9 mouse cellular contexts compared by ENCODE assay signal in the genomic region with DNA sequence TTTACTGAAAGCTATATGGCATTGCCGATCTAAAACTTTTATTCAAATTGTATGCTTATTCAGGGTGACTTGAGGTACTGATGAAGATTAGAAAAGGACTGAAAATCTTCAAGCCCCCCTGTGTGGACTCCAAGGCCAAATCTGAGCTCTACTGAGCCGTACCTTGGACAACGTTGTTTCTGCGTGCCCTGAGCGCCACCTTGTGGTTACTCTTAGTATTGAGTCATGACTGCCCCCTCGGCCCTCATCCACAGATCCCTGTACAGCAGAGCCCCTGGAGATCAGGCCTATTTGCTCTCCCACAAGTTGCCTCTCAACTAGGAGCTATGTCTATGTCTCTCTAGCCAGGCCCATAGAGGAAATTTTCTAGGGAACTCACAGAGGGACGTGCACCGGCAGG. TPM values are rescaled to one million over a fixed set of nuclear protein-coding genes. Genes with fewer than 3 reads are reported as not detected.
A peak's percentile ranks its signal among the peaks of the same experiment; 100 is the strongest.
DNase-seq lines count a peak whose midpoint lies in the region; ATAC-seq lines count a peak whose summit lies in the region.
"Had no signal": no experiment of that assay in that cellular context is flagged by ENCODE, and none has a peak within 500 bp of the region (broad histone marks: within the 10 kb centered on the region; RNA-seq: fewer than 3 reads in every experiment).

No protein-coding gene starts in this region.

- intact Hi-C loops in heart, postnatal 14 days (cut with DNase I), result loop anchor here (1.0 to 2.0 kb wide), 2 partner anchors 67 to 98 kb away; no protein-coding TSS in a partner anchor

- peak; percentile 83 for DNase-seq in CD4-positive, CD25-positive, alpha-beta regulatory T cell, adult 2 months (ENCODE audit: low read depth, low spot score)
- DNase-seq in adrenal gland, postnatal 14 days, result peak; percentile 81
- peak; percentile 72 for DNase-seq in embryo, embryonic 9.5 days (ENCODE audit: extremely low spot score)
- peak; percentile 73 to 85 for DNase-seq in heart, postnatal 14 days
- peak; percentile 81 to 83 for DNase-seq in layer of hippocampus, postnatal 14 days (ENCODE audit: low spot score in 2 of 2)
- peak; percentile 83 for DNase-seq in mesoderm, embryonic 11.5 days (ENCODE audit: low read depth, low spot score)
- DNase-seq in right cerebral cortex, postnatal 4 days, result peak; percentile 81

- ATAC-seq in CD4-positive, CD25-positive, alpha-beta regulatory T cell, adult 4 months, result no peak

RNA-seq across cellular contexts. Expression of a gene that starts 4.6 kb away (rescaled TPM):
- not detected for polyA plus RNA-seq in CD4-positive, CD25-positive, alpha-beta regulatory T cell, adult 4 months (2017; shearing (Covaris generic))
- not detected in 2 replicates for total RNA-seq in adrenal gland, postnatal 14 days (2021)
- total RNA-seq in heart, postnatal 14 days (2021), result under 1 TPM in 1 of 2 experiments, not detected in 1; 0.24 TPM
- total RNA-seq in layer of hippocampus, postnatal 14 days (2021), result 1 to 10 TPM in 1 of 2 experiments, under 1 TPM in 1; 0.29 to 1.0 TPM
- polyA plus RNA-seq: limb, embryonic 12.5 days had no signal

RNA-seq across cellular contexts. Expression of a gene that starts 12.8 kb away (rescaled TPM):
- under 1 TPM in 1 of 2 experiments, not detected in 1; 0.85 TPM for polyA plus RNA-seq in CD4-positive, CD25-positive, alpha-beta regulatory T cell, adult 4 months (2017; shearing (Covaris generic))
- total RNA-seq in adrenal gland, postnatal 14 days (2021), result 0.37 and 0.75 TPM in 2 replicates
- not detected for total RNA-seq in heart, postnatal 14 days (2021)
- total RNA-seq in layer of hippocampus, postnatal 14 days (2021), result not detected

RNA-seq across cellular contexts. Expression of a gene that starts 15.7 kb away (rescaled TPM):
- polyA plus RNA-seq in CD4-positive, CD25-positive, alpha-beta regulatory T cell, adult 4 months (2017; shearing (Covaris generic)), result not detected
- total RNA-seq in adrenal gland, postnatal 14 days (2021), result 10.2 and 10.3 TPM in 2 replicates
- 10 to 100 TPM; 30.4 to 31.9 TPM for total RNA-seq in heart, postnatal 14 days (2021)
- 100 to 1,000 TPM; 219 to 224 TPM for total RNA-seq in layer of hippocampus, postnatal 14 days (2021)

RNA-seq across cellular contexts. Expression of a gene that starts 38.2 kb away (rescaled TPM):
- polyA plus RNA-seq in CD4-positive, CD25-positive, alpha-beta regulatory T cell, adult 4 months (2017; shearing (Covaris generic)), result not detected
- total RNA-seq in adrenal gland, postnatal 14 days (2021), result 7.4 and 8.3 TPM in 2 replicates
- total RNA-seq in heart, postnatal 14 days (2021), result 1 to 10 TPM; 7.6 to 9.6 TPM
- 1 to 10 TPM; 3.2 to 3.3 TPM for total RNA-seq in layer of hippocampus, postnatal 14 days (2021)

RNA-seq across cellular contexts. Expression of a gene that starts 48.2 kb away (rescaled TPM):
- 10 to 100 TPM; 20.6 to 22.0 TPM for polyA plus RNA-seq in CD4-positive, CD25-positive, alpha-beta regulatory T cell, adult 4 months (2017; shearing (Covaris generic))
- total RNA-seq in adrenal gland, postnatal 14 days (2021), result 66.3 and 72.1 TPM in 2 replicates
- 10 to 100 TPM; 37.8 to 38.5 TPM for total RNA-seq in heart, postnatal 14 days (2021)
- 10 to 100 TPM; 64.1 to 65.9 TPM for total RNA-seq in layer of hippocampus, postnatal 14 days (2021)

Comparison
In these comparisons a context has a peak if more than half of its experiments do, and no peak if none do; other contexts are left out.
1. RNA of a gene that starts 15.7 kb away (total RNA-seq): 219 to 224 TPM in layer of hippocampus, postnatal 14 days; 30.4 to 31.9 TPM in heart, postnatal 14 days and 10.2 to 10.3 TPM in adrenal gland, postnatal 14 days; every median in the first group is over 4 times any median in the second.
2. Peak in every context shown above with its lines, with median percentiles within 50 percentile points of each other: DNase-seq.